Mouse (Mus musculus) adipose tissue, adult 10 weeks (tissue): ENCODE results near the gene Tsga10. TPM values are rescaled to one million over a fixed set of nuclear protein-coding genes. Genes with fewer than 3 reads are reported as not detected.

Source experiments
- polyA plus RNA-seq: library from polyadenylated mRNA; stranded (reverse); fragments of 350-450 nt; fragmentation: Illumina TruSeq; extraction: RNeasy Lipid Tissue Mini Kit (QIAGEN cat#74804); gene quantifications from one replicate; pipeline ENCODE4 v1.2.3, GENCODE M21; 2014; ENCODE audit warnings: low read depth, low replicate concordance

The Tsga10 gene
- polyA plus RNA-seq = 7.4 TPM

GRCm38 (mm10) chr1:37866286-37866685, at the start of gene Tsga10:
TSS of gene Tsga10 (minus strand) at chr1:37866429.

DNA sequence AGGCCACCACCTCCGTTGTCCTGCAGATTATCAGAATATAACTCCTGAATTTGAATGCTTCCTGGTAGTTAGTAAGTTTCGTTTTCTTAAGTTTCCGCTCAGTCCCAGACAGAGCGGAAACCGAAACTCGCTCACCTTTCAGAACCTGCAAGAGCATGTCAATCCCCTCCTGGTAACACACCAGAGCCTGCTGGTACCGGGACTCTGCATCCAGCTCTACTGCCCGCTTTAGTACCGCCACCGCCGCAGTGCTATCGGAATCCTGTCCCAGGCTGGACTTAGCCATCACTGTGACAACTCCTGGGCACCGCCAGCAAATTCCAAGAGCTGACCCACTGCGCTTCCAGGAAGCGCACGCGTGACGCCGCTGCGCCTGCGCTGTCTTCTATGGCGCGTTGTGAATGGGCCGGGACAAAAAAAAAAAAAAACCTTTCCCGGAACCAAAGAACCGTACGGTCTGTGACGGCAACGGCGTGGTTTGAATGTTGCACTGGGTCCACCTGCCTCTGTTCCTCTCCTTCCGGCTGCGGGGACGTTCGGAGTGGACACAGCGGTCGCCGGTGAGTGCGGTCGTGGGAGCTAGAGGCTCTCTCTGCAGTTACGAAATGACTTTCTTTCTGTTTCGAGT, 23.9 kb upstream of the Tsga10 start, which contains the start of the genes Mitd1 and Mrpl30:
Gene Mitd1, minus strand, starts transcription at position 387 of the 628 bp plus-strand sequence.
Gene Mrpl30, plus strand, starts transcription at position 453 of the 628 bp plus-strand sequence.

GRCm38 (mm10) chr1:37871704-37872103, 5.5 kb upstream of the Tsga10 start, which contains the start of gene Lipt1:
TSS of gene Lipt1 (plus strand) at chr1:37871738.

DNA sequence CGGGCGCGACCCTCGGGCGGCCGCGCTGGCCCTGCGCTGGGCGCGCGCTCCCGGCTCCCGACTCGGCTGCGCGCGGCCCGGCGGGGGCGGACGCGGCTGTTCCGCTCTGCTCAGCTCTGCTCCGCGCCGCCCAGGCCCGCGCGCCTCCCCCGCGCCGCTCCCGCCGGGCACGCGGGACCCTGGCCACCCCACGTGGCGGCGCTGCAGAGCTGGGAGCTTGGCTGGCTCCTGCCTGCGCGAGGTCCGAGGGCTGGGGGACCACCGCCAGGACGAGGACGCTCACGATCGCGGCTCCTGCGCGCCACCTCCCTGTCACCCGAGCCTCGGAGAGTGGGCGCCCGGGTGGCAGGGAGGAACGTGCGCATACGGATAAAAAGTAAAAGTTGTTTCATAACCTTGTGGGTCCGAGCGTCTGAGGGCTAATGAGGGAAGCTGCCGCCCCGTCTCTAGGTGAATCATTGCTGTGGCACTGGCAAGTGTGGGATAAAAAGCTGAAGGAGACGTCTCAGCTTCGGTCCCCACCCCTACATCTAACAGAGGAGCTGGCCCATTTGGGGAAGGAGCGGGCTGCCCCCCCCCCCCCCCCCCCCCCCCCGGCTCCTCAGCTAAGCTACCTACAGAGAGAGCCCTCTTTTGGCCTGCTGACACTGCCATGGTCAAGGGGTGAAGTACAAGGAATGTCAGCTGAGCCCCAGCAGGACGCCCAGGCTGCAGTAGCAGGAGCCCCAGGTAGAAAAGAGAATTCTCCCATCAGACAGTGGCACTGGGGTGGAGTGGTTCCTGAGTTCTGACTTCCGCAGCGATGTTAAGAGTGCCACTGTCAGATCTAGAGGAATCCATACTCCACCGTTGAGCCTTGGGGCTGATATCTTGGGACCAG, 146.2 kb downstream of the Tsga10 start, which contains the start of gene 2010300C02Rik:
Gene 2010300C02Rik, minus strand, starts transcription at position 325 of the 880 bp plus-strand sequence.

Other genes with a start within 250 kb of the Tsga10 start
- 33.5 TPM for gene 2010300C02Rik, start 146.3 kb downstream of the Tsga10 start, polyA plus RNA-seq
- gene Lipt1, start 5.3 kb upstream of the Tsga10 start, polyA plus RNA-seq = 5.4 TPM
- 24.2 TPM for gene Mitd1, start 24.0 kb upstream of the Tsga10 start, polyA plus RNA-seq
- gene Mrpl30, start 24.0 kb upstream of the Tsga10 start, polyA plus RNA-seq = 163 TPM
- gene Lyg2, start 50.1 kb upstream of the Tsga10 start, polyA plus RNA-seq = 0.11 TPM
- gene Lyg1, start 91.3 kb upstream of the Tsga10 start, polyA plus RNA-seq = not detected
- 45.9 TPM for gene Txndc9, start 131.5 kb upstream of the Tsga10 start, polyA plus RNA-seq
- 37.0 TPM for gene Eif5b, start 131.6 kb upstream of the Tsga10 start, polyA plus RNA-seq